Mouse (Mus musculus) granulocyte monocyte progenitor cell, adult 5-6 weeks (primary cell): Measurements from ENCODE around the gene Thsd7b. TPM values are rescaled to one million over a fixed set of nuclear protein-coding genes. Genes with fewer than 3 reads are reported as not detected.

Experiments
- ATAC-seq: replicated peaks from 2 replicates; pipeline ENCODE4 v1.8.0; 2016; ENCODE audit warnings: mild to moderate bottlenecking, moderate TSS enrichment, inconsistent platforms; ENCODE audit not compliant: poor library complexity, severe bottlenecking
- total RNA-seq, 2 experiments: library from RNA; stranded (forward) in 1 of 2; stranded (reverse) in 1 of 2; fragments of 200-712, 200-1000 nt in 1 of 2; fragments of >200 nt in 1 of 2; fragmentation: Nextera tagmentation in 1 of 2; gene quantifications; 2 replicates each; pipeline ENCODE4 v1.2.3; 2014 to 2017

Gene Thsd7b
- total RNA-seq, 2 experiments from 2014 or later, result not detected

DNA sequence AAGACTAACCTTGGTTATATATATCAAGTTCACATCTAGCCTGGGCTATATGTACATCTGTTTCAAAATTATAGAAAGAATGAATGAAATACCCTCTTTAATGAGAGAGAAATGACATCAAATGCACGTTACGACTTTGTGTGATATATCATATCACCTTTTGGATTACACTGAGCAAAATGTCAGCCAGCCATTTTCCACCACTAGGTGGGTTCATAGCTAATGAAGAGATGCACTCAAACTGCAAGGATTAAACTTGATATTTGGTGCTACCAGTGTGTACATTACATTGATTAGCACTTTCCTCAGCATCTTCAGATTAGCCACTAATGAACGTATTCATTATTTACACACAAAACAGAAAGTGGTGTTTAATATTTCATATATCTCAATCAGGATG lies 228.6 kb downstream of the Thsd7b start:
- no peak for ATAC-seq

DNA sequence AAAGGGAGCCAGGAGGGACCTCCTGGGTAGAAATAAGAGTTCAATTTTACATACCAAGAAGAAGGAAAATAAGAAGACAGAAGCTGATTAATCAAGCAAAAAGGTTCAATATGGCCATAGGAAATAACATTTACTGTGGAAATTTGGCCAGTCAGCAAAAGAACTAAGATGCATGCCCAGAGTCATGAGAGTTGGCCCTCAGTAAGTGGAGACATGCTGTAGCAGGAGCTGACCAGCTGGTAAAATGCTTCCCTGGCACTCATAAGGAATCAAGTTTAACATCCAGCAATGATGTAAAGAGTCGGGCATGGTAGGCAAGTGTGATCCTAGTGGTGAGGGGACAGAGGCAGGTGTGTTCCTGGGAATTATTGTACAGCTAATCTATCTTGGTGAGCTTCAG lies 243.3 kb downstream of the Thsd7b start:
- no peak for ATAC-seq

DNA sequence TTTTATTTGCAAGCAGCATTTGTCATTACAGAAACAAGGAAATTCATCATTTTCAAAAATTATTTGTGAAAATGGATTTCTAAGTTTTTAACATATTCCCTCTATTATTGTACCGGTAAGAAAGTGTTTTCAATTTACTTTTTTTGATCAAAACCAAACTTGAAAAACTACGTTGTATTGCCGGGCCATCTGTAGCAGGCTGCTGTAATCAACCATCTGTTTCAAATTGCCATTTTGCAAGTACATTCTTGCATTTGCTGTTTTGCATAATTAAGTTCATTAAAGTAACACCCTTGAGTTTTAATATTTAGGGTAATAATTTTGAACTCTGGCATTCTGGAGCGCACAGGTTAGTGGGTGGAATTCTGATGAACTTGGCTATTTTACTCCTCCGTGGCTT lies 246.6 kb downstream of the Thsd7b start:
- no peak for ATAC-seq

DNA sequence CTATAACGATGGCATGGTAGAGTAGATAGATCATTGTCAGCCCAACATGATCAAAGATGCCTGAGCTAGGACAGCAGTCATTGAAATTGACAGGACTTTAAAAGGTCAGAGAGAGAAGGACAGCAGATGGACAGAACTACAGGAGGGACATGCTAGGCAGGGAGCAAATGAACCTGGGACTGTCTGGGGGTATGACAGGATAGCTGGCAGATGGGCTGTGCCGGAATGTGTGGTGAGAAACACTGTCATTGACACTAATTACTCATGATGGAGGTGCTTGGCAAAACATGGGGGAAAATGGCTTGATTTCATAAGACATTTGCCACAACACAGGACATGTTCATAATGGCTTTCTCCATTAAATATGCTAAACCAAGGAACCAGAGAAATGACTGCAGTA lies 253.9 kb downstream of the Thsd7b start:
- ATAC-seq, result no peak

DNA sequence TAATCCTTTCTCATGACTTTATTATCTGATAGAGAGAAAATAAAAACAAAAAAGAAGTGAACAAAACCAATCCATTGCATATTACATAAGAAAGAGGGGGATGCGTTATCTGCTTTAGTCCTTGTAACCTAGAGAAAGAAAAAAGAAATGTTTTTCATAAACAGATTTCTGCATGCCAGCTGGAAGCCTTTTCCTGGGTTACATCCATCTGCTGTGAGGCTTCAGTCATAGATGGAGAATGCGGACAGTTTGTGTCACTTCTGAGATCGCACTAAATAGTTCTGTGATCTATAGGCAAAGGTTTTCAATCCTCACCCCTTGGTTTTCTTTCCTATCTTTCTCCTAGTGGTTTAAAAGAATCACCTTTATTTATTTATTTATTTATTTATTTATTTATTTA lies 259.1 kb downstream of the Thsd7b start:
- no peak for ATAC-seq

DNA sequence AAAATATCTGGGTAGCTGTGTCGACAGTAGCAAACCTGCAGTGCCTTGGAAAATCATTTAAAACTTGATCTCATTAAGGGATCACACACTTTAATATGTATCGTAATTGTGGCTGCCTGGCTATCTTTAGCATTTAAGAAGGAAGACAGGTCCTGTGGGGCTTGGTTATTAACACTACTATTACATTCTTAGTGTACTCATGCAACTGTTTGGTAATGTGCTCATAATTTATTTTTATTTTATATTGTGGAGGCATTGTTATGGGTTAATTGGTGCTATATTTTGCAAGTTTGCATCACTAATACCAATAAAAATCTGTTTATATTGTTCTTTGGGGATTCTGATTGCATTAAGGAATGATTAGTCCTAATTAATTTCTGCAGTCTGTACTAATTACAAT lies 265.4 kb downstream of the Thsd7b start:
- ATAC-seq, result no peak

DNA sequence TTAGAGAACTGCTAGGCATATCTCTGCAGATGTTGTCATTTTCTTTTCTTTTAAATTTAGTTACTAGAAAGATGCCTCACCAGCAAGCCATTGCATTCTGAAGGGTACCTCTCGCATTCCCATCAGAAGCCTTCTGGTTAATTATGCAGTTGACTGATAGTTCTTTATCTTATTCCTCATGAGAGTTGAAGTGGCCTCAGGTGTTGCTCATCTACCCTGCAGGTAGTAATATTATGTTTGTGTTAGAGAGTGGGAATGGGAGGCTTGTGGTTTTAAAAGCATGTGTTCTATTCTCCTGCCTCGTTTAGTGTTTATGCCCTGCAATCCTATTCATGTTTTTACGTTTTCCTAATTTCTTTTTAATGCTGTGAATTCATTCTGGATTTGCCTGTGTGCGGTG lies 265.9 kb downstream of the Thsd7b start:
- ATAC-seq, result no peak

DNA sequence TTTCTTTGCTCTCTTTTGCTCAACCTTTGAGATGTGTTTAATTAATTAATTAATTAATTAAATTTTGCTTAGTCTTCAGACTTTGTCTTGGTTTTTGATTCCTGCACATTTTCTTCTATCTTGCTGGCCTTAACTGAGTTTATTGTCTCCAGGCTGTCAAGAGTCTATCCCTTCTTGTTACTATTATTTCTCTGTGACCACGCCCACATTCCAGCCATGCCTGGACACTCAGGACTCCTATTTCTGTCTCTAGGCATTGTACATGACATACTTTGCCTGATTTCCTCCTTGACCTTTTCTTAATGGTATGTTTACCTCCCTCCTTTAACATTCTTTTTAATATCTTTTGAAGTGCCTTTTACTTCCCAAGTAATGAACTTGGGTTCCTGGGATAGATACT lies 267.6 kb downstream of the Thsd7b start:
- ATAC-seq, result no peak

DNA sequence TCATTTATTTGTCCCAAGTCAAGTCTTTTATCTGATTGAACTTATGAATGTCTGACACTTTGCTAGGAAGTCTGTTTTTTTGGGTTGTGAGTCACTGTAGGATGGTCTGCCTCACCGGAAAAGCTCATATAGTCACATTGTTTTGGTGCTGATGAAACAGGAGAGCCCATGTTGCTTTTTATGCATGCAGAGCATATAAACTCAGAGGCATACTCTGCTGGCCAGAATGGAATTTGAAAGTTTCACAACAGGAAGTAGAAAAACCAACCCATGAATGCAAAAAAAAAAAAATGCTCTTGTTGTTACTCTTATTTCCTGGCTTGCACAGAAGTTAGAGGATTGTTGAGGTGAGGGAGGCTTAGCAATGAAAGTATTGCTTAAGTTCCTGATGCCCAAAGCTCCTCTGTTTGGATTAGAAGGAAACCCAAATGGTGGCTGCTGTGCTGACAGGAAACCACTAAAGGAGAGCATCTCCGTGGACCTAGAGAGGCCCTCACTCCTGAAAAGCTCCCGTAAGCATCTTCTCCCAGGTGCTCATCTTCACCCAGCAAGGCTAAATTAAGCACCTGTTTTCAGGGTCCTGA lies 269.6 kb downstream of the Thsd7b start:
- peak; percentile 98 for ATAC-seq

DNA sequence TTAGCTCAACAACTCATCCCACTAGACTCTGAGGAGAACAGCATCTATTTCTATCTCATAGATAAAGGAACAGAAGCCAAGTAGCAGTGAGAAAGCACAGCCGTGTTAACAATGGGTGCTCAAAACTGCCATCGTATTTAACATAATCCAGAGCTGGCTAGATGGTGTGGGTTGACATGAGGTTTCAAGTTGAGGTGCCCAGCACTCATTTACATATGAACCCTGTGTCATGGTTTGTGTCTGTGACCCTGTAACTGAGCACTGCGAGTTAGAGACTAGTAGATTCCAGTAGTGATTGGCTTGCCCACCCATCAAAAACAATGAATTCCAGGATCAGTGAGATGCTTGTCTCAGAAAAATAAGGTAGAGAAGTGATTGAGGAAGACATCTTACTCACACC lies 270.1 kb downstream of the Thsd7b start:
- peak; percentile 12; the same call in 1 of the 2 replicates for ATAC-seq

DNA sequence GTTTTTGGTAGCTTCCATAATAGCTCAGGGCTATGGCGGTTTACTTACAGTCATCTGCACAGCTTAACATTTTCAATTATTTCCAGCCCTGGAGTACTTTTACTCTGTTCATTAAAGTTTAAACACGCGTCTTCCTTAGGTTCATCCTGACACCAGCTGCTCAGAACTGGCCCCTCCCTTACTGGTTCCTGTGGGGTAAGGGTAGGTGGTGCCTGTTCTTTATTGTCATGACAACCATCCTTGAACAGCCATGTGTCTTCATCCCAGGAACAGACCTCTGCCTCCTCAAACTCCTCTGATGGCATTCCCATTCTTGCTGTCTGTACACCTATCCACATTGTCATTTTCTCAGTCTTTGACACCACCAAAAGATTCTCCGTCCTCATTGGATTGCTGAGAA lies 285.0 kb downstream of the Thsd7b start:
- no peak for ATAC-seq

DNA sequence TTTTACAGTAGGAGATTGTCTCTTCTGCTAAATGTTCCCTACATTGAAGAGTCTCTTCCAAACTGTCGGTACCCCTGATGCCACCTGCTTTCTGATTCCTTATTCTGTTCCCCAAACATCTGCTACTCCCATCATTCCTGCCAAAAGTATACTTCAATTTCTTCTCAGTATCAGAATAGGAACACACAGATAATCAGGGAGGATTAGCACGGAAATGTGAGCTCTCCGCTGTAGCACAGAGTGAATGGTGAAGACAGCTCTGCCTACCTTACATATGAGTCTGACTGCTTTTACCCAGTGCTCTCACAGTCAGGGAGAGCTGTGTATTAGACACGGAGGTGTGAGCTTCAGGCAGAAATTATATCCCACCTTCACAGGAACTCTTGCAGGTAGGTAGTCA lies 286.0 kb downstream of the Thsd7b start:
- ATAC-seq, result no peak

DNA sequence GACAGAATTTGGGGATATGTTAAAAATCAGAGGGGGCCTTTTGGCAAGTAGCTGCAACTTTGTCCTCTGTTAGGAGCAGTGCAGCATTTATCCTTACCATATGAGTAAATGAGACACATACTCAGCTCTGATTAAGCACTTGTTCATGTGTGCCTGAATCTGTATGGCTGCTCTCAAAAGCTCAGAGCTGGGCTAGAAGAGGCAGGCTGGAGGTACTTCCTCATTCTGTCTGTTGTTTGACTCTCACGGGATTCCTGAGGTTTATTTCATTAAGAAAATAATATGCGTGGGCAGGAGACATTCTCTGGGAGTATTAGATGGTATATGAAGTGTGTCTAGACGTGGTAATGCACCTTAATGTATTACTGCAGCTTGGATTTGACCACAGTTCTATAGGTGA lies 286.7 kb downstream of the Thsd7b start:
- peak; percentile 69 for ATAC-seq

DNA sequence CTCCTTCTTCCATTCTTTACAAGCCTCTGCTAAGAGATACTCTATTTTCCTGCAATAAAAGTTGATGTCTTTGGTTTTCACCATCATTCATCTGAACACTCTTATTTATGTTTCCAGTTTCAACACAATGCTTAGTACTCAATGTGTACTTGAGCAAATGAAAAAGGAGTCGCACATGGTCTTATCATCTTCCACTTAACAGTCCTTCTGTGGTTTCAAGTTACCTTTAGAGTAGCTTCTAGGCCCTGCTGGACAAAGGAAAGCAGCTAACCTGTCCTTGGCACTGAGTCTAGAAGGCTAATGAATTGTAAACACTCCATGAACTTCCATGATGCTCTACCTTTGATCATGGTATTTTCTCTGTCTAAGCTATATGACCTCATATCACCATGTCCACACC lies 289.6 kb downstream of the Thsd7b start:
- ATAC-seq, result no peak

DNA sequence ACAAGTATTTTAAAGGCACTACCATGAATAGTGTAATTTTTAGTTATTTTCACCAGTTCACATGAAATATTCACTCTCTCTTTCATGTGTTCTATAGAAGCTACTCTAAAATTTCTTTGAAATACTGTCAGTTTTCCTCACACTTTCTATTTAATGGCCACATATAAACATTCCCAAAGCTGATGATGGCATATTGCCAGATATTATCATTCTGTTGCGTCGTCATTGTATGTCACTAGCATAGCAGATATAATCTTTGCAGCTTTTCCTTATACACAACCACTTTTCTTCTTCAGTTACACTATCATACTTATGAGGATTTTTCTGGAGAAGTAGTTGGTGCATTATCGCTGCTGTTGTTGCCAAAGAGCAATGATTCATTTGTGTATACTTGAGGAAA lies 297.4 kb downstream of the Thsd7b start:
- no peak for ATAC-seq

DNA sequence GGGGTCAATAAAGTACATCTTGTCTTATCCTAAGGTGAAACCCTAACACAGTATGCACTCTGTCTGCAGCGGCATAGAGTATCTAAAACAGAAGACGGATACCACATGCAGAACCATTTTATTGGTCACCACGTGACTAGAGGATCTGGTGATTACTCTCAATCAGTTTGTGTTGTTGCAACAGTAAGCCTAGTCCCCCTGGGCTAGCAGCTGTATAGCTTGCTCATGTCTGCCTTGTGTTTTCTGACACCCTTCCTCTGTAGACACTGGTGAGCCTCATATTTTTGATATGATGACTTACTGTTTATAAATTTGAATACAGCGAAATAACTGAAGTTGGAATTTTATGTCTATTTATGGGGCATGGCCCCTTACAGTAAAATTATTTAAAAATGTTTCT lies 306.9 kb downstream of the Thsd7b start:
- ATAC-seq, result no peak

DNA sequence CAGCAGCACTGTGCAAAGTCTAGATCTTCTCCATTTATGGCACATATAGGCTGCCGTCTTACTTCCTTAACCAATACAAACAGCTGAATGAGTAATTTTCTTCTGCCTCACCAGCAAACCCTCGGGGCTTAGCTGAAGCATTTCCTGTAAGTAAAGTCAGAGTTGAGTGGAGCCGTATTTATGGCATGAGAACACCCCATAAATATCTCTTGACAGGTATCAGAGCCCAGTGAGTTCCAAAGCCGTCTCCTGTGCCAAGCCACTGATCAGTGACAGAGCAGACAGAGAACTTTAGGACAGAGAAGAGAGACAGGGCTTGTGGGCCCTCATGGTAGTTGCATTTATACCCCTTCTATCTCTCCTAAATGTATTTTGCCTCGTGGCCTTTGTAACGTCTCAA lies 313.5 kb downstream of the Thsd7b start:
- no peak for ATAC-seq

DNA sequence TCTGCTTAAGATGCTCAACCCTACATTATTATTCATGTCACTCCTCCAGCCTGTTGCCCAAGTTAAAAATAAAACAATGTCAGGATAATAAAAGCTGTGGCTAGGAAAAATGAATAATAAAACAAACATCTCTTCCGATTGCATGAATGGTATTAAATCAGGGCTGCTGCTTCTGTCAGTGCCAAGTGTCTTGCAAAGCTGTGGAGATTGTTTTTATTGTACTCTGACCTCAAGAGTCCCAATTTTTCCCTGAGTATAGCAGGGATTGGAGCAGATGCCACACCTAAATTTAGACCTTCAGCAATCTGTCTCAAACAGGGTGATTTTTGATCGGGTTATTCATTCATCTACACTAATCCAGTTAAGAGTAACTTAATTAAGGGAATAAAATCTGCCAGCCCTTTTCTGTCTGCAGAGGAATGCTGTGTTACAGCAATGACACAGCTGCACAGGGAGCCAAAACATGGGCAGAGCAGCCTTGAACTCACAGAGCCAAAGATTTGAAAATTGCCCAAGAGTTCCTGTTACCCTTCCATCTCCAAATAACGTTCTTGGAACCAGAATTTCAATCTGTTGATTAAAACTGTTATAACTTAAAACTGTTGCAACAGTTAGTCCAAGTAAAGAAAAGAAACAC lies 316.4 kb downstream of the Thsd7b start:
- ATAC-seq, result no peak

DNA sequence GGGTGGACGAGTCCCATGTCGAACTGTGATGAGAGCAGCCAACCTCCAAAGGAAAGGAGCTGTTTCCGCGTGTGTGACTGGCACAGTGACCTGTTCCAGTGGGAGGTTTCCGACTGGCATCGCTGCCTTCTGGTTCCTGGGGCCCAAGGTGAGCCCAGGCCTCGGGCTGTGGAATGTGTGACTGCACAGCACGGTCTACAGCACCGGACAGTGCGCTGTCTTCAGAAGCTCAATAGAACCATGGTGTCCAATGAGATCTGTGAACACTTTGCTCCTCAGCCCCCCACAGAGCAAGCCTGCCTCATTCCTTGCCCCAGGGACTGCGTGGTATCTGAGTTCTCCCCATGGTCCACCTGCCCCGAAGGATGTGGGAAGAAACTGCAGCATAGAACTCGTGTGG lies 322.3 kb downstream of the Thsd7b start:
- no peak for ATAC-seq

DNA sequence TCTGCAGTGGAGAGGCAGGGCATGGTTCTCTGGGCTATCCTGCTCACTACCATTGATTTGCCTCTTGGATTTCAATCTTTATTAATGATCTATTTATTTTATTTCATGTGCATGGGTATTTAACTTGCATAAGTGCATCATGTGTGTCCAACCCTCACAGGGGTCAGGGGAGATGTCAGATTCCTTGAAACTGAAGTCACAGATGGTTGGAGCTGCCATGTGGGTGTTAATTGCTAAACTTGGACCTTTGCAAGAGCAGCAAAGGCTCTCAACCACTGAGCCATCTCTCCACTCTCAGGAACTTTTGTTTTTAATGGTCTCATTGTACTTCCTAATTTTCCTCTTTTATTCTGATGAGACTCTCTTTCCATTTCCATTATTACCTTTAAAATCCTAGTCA lies 327.8 kb downstream of the Thsd7b start:
- no peak for ATAC-seq

DNA sequence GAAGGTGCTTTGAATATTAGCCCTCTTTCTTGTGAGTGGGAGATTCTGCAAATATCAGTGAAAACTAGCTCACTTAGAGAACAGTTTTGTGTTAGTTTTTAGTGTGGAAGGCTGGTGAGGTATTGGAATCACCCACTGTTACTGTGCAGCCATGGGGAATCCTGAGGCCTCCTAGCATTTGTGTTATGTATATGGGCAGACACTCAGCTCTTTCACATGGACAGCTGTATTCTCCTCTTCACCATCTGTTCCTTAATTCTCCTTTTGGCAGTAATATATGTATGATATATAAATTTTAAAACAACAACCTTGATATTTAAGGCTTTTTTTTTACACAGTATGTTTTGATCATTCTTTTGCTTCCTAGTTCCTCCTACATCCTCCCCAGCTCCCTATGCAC lies 329.2 kb downstream of the Thsd7b start:
- no peak for ATAC-seq

DNA sequence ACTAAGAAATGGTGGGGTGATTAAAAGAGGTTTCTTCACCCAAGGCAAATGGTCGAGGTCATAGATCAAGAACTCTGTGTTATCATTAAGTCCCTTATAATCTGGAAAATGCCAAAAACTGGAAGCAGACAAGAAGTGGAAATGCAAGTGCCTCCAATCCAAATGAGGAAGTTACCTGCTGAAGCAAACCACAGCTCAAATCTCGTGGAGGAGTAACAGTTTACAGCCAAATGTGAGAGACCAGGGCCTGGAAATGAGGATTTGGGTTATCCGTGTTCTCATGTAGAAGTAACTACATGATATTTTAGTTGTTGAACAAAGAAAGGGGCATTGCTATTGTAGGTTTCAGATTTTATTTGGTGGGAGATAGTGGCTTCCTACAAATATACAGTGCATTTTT lies 335.3 kb downstream of the Thsd7b start:
- ATAC-seq, result no peak; the same call in 1 of the 2 replicates

DNA sequence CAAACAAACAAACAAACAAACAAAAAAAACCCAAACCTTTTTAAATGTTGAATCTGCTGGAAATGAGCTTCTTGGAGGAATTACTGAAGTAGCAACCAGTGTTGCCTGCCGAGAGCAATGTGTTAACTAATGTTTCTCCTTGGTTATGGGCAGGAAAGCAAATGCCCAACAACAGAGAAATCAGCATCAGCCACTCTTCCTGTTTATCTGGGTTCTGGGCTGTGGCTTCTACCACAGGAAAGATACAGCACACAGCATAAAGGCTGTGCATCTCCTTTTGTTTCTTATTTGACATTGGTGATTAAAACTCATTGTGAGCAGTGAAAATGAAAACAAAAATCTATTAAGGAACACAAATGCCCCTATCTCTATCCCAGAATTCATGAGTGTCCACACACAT lies 343.0 kb downstream of the Thsd7b start:
- ATAC-seq, result 0 out of 2 replicates have a peak, but pooled peaks have one; percentile 33
